Mouse (Mus musculus): ENCODE results near the gene Rae1. TPM values are rescaled to one million over a fixed set of nuclear protein-coding genes. Genes with fewer than 3 reads are reported as not detected.

Rae1 gene
- total RNA-seq, 2 experiments from 2014 or later = 62.3 to 63.1 TPM

DNA sequence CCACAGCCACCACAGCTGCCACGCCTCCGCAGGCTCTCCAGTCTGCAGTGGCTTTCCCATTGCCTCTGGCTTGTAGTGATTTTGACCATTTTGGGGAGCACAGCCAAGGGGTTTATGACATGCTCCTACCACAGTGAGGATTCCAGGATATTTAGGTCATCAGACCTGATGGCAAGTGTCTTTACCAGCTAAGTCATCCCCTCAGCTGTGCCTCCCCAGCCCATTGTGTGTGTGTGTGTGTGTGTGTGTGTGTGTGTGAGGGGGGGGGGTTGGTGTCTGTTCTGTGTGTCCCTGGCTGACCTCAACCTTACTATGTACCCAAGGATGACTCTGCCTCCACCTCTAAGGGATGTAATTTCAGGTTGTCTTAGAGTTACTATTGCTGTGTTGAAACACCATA is 64.9 kb downstream of the Rae1 start:
- intact Hi-C loops (cut with DNase I) = no loop called here
- DNase-seq (ENCODE audit: low spot score in 2 of 2) = no peak

Other genes starting within 250 kb of the Rae1 start
- gene Bmp7, start 59.8 kb upstream of the Rae1 start, total RNA-seq (2021) = 10 to 100 TPM; 11.9 to 12.1 TPM
- gene Spo11, start 22.4 kb upstream of the Rae1 start, total RNA-seq (2021) = under 1 TPM; 0.23 to 0.44 TPM
- 1 to 10 TPM; 3.1 to 3.7 TPM for gene Rbm38, start 20.4 kb downstream of the Rae1 start, total RNA-seq (2021)
- gene Ctcfl, start 119.4 kb downstream of the Rae1 start, total RNA-seq (2021) = not detected
- not detected for gene Pck1, start 152.9 kb downstream of the Rae1 start, total RNA-seq (2021)
- not detected for gene Zbp1, start 218.8 kb downstream of the Rae1 start, total RNA-seq (2021)

Data from left cerebral cortex, postnatal 14 days (tissue).